Mouse (Mus musculus) kidney, embryonic 15.5 days (tissue): ENCODE results near the gene Relt. TPM values are rescaled to one million over a fixed set of nuclear protein-coding genes. Genes with fewer than 3 reads are reported as not detected.

Source experiments
- ATAC-seq: fragments of 200-750 bp; cut with Nextera tagmentation; replicated peaks from 2 replicates; pipeline ENCODE4 v1.8.0; 2017; ENCODE audit warnings: moderate TSS enrichment; ENCODE audit not compliant: low FRiP score
- H3K27ac ChIP-seq: fragments of 300-500 bp; sonication (generic); 2 replicates; pipeline ENCODE4 v1.5.1; 2015; ENCODE audit warnings: mild to moderate bottlenecking, inconsistent platforms
- H3K27me3 ChIP-seq: fragments of 300-500 bp; sonication (generic); 2 replicates; pipeline ENCODE4 v1.6.1; 2015; ENCODE audit warnings: inconsistent platforms
- H3K36me3 ChIP-seq: fragments of 300-500 bp; sonication (generic); 2 replicates; pipeline ENCODE4 v1.6.1; 2015; ENCODE audit warnings: inconsistent platforms
- H3K4me1 ChIP-seq: fragments of 300-500 bp; sonication (generic); 2 replicates; pipeline ENCODE4 v1.6.1; 2015; ENCODE audit warnings: inconsistent platforms
- H3K4me2 ChIP-seq: fragments of 300-500 bp; sonication (generic); 2 replicates; pipeline ENCODE4 v1.6.1; 2015; ENCODE audit warnings: moderate library complexity, mild to moderate bottlenecking, inconsistent platforms
- H3K4me3 ChIP-seq: fragments of 300-500 bp; sonication (generic); replicated peaks from 2 replicates; pipeline ENCODE4 v1.5.1; 2015; ENCODE audit warnings: mild to moderate bottlenecking, inconsistent platforms
- H3K9ac ChIP-seq: fragments of 300-500 bp; sonication (generic); 2 replicates; pipeline ENCODE4 v1.6.1; 2015; ENCODE audit warnings: mild to moderate bottlenecking, inconsistent platforms
- H3K9me3 ChIP-seq: fragments of 300-500 bp; sonication (generic); replicated peaks from 2 replicates; pipeline ENCODE4 v1.6.1; 2016; ENCODE audit warnings: inconsistent platforms
- WGBS: fragments of 180-500 bp; shearing (Covaris S2); methylation state at CpG from one replicate; pipeline ENCODE4 v1.1.7; 2015; ENCODE audit warnings: mixed read lengths; 5-methylcytosine and 5-hydroxymethylcytosine counted together
- polyA plus RNA-seq: library from polyadenylated mRNA; unstranded; fragments of >200 nt; fragmentation: Nextera tagmentation; extraction: Ambion mirVana; gene quantifications from 2 replicates; pipeline ENCODE4 v1.2.1, GENCODE M21; 2015

Gene Relt
- polyA plus RNA-seq, 1 experiment from 2014 or later = 4.9 TPM

GRCm38 (mm10) chr7:100871892-100872291, 8.6 kb upstream of the Relt start:
- no peaks in the 10 kb centered on the region for H3K27me3 ChIP-seq
- H3K9me3 ChIP-seq = no peaks in the 10 kb centered on the region
- no peak overlapping the region for H3K27ac ChIP-seq
- 67% methylated on average over 5 of the region's 5 CpGs for WGBS
- peaks cover 60% of the 10 kb centered on the region for H3K36me3 ChIP-seq
- H3K9ac ChIP-seq = no peak overlapping the region
- H3K4me3 ChIP-seq = no peak overlapping the region
- H3K4me1 ChIP-seq = peaks cover 14% of the 10 kb centered on the region
- no peak for ATAC-seq
- H3K4me2 ChIP-seq = no peak overlapping the region

GRCm38 (mm10) chr7:100871355-100871754, 8.1 kb upstream of the Relt start:
- Histone ChIP-seq H3K27ac (no peak overlapping the region), H3K4me1 (peaks cover 11% of the 10 kb centered on the region), H3K36me3 (peaks cover 55% of the 10 kb centered on the region), H3K9ac (no peak overlapping the region), H3K4me3 (no peak overlapping the region), H3K9me3 (no peaks in the 10 kb centered on the region), H3K4me2 (no peak overlapping the region), H3K27me3 (no peaks in the 10 kb centered on the region)
- WGBS = 87% methylated on average over 4 of the region's 4 CpGs
- no peak for ATAC-seq

GRCm38 (mm10) chr7:100869877-100870629, 6.8 kb upstream of the Relt start:
- 84% methylated on average over 8 of the region's 8 CpGs for WGBS
- H3K4me3 ChIP-seq = no peak overlapping the region
- no peak for ATAC-seq

GRCm38 (mm10) chr7:100868551-100868950, 5.3 kb upstream of the Relt start:
- peaks cover 29% of the 10 kb centered on the region for H3K36me3 ChIP-seq
- ATAC-seq = no peak
- H3K4me2 ChIP-seq = no peak overlapping the region
- WGBS = 72% methylated on average over 4 of the region's 4 CpGs
- no peaks in the 10 kb centered on the region for H3K9me3 ChIP-seq
- H3K27ac ChIP-seq = peak overlapping the region; percentile 7; the same call in 1 of the 2 replicates
- no peak overlapping the region for H3K9ac ChIP-seq
- H3K27me3 ChIP-seq = no peaks in the 10 kb centered on the region
- no peak overlapping the region for H3K4me3 ChIP-seq
- H3K4me1 ChIP-seq = peaks cover 7% of the 10 kb centered on the region; the same call in 1 of the 2 replicates

More at GRCm38 (mm10) chr7:100869877-100870629, 6.8 kb upstream of the Relt start:
- Histone ChIP-seq H3K36me3 (peaks cover 43% of the 10 kb centered on the region), H3K9ac (no peak overlapping the region), H3K4me2 (no peak overlapping the region), H3K4me1 (peaks cover 7% of the 10 kb centered on the region; the same call in 1 of the 2 replicates), H3K9me3 (no peaks in the 10 kb centered on the region), H3K27ac (no peak overlapping the region), H3K27me3 (no peaks in the 10 kb centered on the region)

- Histone ChIP-seq H3K27me3 (no peaks in the 10 kb centered on the region), H3K4me3 (no peak overlapping the region), H3K27ac (no peak overlapping the region), H3K9me3 (no peaks in the 10 kb centered on the region), H3K36me3 (peaks cover 19% of the 10 kb centered on the region), H3K4me1 (peaks cover 7% of the 10 kb centered on the region; the same call in 1 of the 2 replicates), H3K4me2 (no peak overlapping the region), H3K9ac (no peak overlapping the region)
- no peak for ATAC-seq
- 56% methylated on average over 2 of the region's 2 CpGs for WGBS
Measured at GRCm38 (mm10) chr7:100867561-100867960, 4.3 kb upstream of the Relt start.

- Histone ChIP-seq H3K4me1 (peaks cover 11% of the 10 kb centered on the region), H3K4me3 (no peak overlapping the region), H3K9ac (no peak overlapping the region), H3K36me3 (peaks cover 10% of the 10 kb centered on the region), H3K27ac (no peak overlapping the region), H3K4me2 (no peak overlapping the region), H3K9me3 (no peaks in the 10 kb centered on the region), H3K27me3 (no peaks in the 10 kb centered on the region)
- ATAC-seq = no peak
- 7% methylated on average over 3 of the region's 3 CpGs for WGBS
Measured at GRCm38 (mm10) chr7:100866675-100867074, 3.4 kb upstream of the Relt start.

GRCm38 (mm10) chr7:100862353-100862752, 893 bp downstream of the Relt start:
- Histone ChIP-seq H3K4me3 (peak overlapping the region; percentile 85), H3K4me2 (peak overlapping the region; percentile 97), H3K4me1 (peaks cover 15% of the 10 kb centered on the region), H3K27ac (no peak overlapping the region), H3K36me3 (no peaks in the 10 kb centered on the region), H3K9me3 (no peaks in the 10 kb centered on the region), H3K9ac (peak overlapping the region; percentile 81), H3K27me3 (no peaks in the 10 kb centered on the region)
- peak; percentile 27; the same call in 1 of the 2 replicates for ATAC-seq
- 12% methylated on average over 4 of the region's 4 CpGs for WGBS

- no peak overlapping the region for H3K27ac ChIP-seq
- H3K27me3 ChIP-seq = no peaks in the 10 kb centered on the region
- H3K9me3 ChIP-seq = no peaks in the 10 kb centered on the region
- 88% methylated on average over 5 of the region's 5 CpGs for WGBS
- peaks cover 20% of the 10 kb centered on the region for H3K4me1 ChIP-seq
- no peak for ATAC-seq
- no peak overlapping the region for H3K9ac ChIP-seq
- no peak overlapping the region for H3K4me3 ChIP-seq
- no peaks in the 10 kb centered on the region for H3K36me3 ChIP-seq
- no peak overlapping the region for H3K4me2 ChIP-seq
Measured at GRCm38 (mm10) chr7:100861209-100861608, 2.0 kb downstream of the Relt start.

GRCm38 (mm10) chr7:100860450-100860849, 2.8 kb downstream of the Relt start:
- H3K4me3 ChIP-seq = no peak overlapping the region
- peaks cover 28% of the 10 kb centered on the region for H3K4me1 ChIP-seq
- H3K36me3 ChIP-seq = no peaks in the 10 kb centered on the region
- ATAC-seq = no peak
- H3K27me3 ChIP-seq = no peaks in the 10 kb centered on the region
- H3K27ac ChIP-seq = no peak overlapping the region
- 75% methylated on average over 3 of the region's 3 CpGs for WGBS
- H3K9me3 ChIP-seq = no peaks in the 10 kb centered on the region
- no peak overlapping the region for H3K9ac ChIP-seq
- H3K4me2 ChIP-seq = no peak overlapping the region

- Histone ChIP-seq H3K4me1 (peaks cover 58% of the 10 kb centered on the region), H3K4me2 (no peak overlapping the region), H3K9me3 (no peaks in the 10 kb centered on the region), H3K9ac (no peak overlapping the region), H3K27me3 (no peaks in the 10 kb centered on the region), H3K4me3 (no peak overlapping the region), H3K36me3 (no peaks in the 10 kb centered on the region), H3K27ac (peak overlapping the region; percentile 68; the same call in 1 of the 2 replicates)
- 52% methylated on average over 5 of the region's 5 CpGs for WGBS
- no peak for ATAC-seq
Measured at GRCm38 (mm10) chr7:100855795-100856573, 7.3 kb downstream of the Relt start.

- Histone ChIP-seq H3K9me3 (no peaks in the 10 kb centered on the region), H3K4me1 (peaks cover 56% of the 10 kb centered on the region), H3K4me3 (no peak overlapping the region), H3K4me2 (no peak overlapping the region), H3K36me3 (no peaks in the 10 kb centered on the region), H3K27ac (peak overlapping the region; percentile 68; the same call in 1 of the 2 replicates), H3K27me3 (no peaks in the 10 kb centered on the region), H3K9ac (no peak overlapping the region)
- WGBS = 46% methylated on average over 4 of the region's 4 CpGs
- ATAC-seq = no peak
Measured at GRCm38 (mm10) chr7:100855300-100855699, 7.9 kb downstream of the Relt start.

GRCm38 (mm10) chr7:100854861-100855260, 8.4 kb downstream of the Relt start:
- H3K36me3 ChIP-seq = no peaks in the 10 kb centered on the region
- no peak overlapping the region for H3K9ac ChIP-seq
- 0 out of 2 replicates have a peak overlapping the region, but pooled peaks have one; percentile 56 for H3K27ac ChIP-seq
- H3K4me1 ChIP-seq = peaks cover 56% of the 10 kb centered on the region
- H3K27me3 ChIP-seq = no peaks in the 10 kb centered on the region
- no peak overlapping the region for H3K4me3 ChIP-seq
- no peaks in the 10 kb centered on the region for H3K9me3 ChIP-seq
- 70% methylated on average over 5 of the region's 5 CpGs for WGBS
- no peak for ATAC-seq
- H3K4me2 ChIP-seq = no peak overlapping the region
